Mouse (Mus musculus) hindbrain, embryonic 12.5 days (tissue): ENCODE results near the gene Lmnb2. TPM values are rescaled to one million over a fixed set of nuclear protein-coding genes. Genes with fewer than 3 reads are reported as not detected.

Experiments
- ATAC-seq: fragments of 200-750 bp; cut with Nextera tagmentation; 2 replicates; pipeline ENCODE4 v1.8.0; 2017; ENCODE audit warnings: moderate TSS enrichment; ENCODE audit not compliant: low FRiP score
- H3K27ac ChIP-seq: fragments of 300-500 bp; sonication (generic); 2 replicates; pipeline ENCODE4 v1.5.1; 2016; ENCODE audit warnings: mild to moderate bottlenecking
- H3K27me3 ChIP-seq: fragments of 300-500 bp; sonication (generic); 2 replicates; pipeline ENCODE4 v1.6.1; 2016; ENCODE audit warnings: mild to moderate bottlenecking
- H3K36me3 ChIP-seq: fragments of 300-500 bp; sonication (generic); 2 replicates; pipeline ENCODE4 v1.6.1; 2016; ENCODE audit warnings: mild to moderate bottlenecking
- H3K4me1 ChIP-seq: fragments of 300-500 bp; sonication (generic); 2 replicates; pipeline ENCODE4 v1.6.1; 2016
- H3K4me2 ChIP-seq: fragments of 300-500 bp; sonication (generic); replicated peaks from 2 replicates; pipeline ENCODE4 v1.6.1; 2016; ENCODE audit warnings: mild to moderate bottlenecking
- H3K4me3 ChIP-seq: fragments of 300-500 bp; sonication (generic); 2 replicates; pipeline ENCODE4 v1.5.1; 2016; ENCODE audit warnings: mild to moderate bottlenecking
- H3K9ac ChIP-seq: fragments of 300-500 bp; sonication (generic); 2 replicates; pipeline ENCODE4 v1.6.1; 2016; ENCODE audit warnings: mild to moderate bottlenecking, moderate library complexity
- H3K9me3 ChIP-seq: fragments of 300-500 bp; sonication (generic); replicated peaks from 2 replicates; pipeline ENCODE4 v1.6.1; 2016; ENCODE audit warnings: mild to moderate bottlenecking
- WGBS: fragments of 180-500 bp; shearing (Covaris S2); methylation state at CpG from one replicate; pipeline ENCODE4 v1.1.7; 2016; 5-methylcytosine and 5-hydroxymethylcytosine counted together
- polyA plus RNA-seq: library from polyadenylated mRNA; unstranded; fragments of >200 nt; fragmentation: Nextera tagmentation; extraction: Ambion mirVana; gene quantifications from 2 replicates; pipeline ENCODE4 v1.2.1, GENCODE M21; 2016

Lmnb2 gene
- polyA plus RNA-seq, 1 experiment from 2014 or later = 56.8 TPM

- no peak overlapping the region for H3K9ac ChIP-seq
- no peaks in the 10 kb centered on the region for H3K36me3 ChIP-seq
- 59% methylated on average over 8 of the region's 8 CpGs for WGBS
- no peak overlapping the region for H3K27ac ChIP-seq
- H3K4me2 ChIP-seq = no peak overlapping the region
- peaks cover 26% of the 10 kb centered on the region for H3K4me1 ChIP-seq
- H3K27me3 ChIP-seq = peaks cover 22% of the 10 kb centered on the region
- ATAC-seq = no peak
- H3K9me3 ChIP-seq = no peaks in the 10 kb centered on the region
- no peak overlapping the region for H3K4me3 ChIP-seq
Measured at GRCm38 (mm10) chr10:80942919-80943318, 24.9 kb upstream of the Lmnb2 start.

DNA sequence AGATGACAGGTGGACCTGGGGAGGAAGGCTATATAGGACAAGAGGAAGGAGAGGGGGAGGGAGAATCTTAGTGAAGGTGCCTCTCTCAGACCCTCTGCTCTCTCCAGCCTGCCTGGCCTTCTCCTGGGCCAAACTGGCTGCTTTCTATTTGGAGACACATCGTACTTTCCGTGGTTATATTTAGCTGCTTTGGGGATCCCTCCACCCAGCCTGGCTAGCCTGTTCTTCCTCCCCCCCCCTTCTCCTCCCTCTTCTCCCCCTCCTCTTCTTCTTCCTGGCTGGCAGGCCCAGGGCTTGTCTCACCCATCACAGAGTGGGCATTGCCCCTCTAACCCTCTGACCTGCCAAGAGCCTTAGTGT, 22.9 kb upstream of the Lmnb2 start:
- Histone ChIP-seq H3K27ac (no peak overlapping the region), H3K36me3 (no peaks in the 10 kb centered on the region), H3K4me2 (no peak overlapping the region), H3K4me3 (no peak overlapping the region), H3K9ac (no peak overlapping the region), H3K27me3 (peaks cover 42% of the 10 kb centered on the region), H3K4me1 (peaks cover 46% of the 10 kb centered on the region), H3K9me3 (no peaks in the 10 kb centered on the region)
- 68% methylated on average over 2 of the region's 2 CpGs for WGBS
- no peak for ATAC-seq

DNA sequence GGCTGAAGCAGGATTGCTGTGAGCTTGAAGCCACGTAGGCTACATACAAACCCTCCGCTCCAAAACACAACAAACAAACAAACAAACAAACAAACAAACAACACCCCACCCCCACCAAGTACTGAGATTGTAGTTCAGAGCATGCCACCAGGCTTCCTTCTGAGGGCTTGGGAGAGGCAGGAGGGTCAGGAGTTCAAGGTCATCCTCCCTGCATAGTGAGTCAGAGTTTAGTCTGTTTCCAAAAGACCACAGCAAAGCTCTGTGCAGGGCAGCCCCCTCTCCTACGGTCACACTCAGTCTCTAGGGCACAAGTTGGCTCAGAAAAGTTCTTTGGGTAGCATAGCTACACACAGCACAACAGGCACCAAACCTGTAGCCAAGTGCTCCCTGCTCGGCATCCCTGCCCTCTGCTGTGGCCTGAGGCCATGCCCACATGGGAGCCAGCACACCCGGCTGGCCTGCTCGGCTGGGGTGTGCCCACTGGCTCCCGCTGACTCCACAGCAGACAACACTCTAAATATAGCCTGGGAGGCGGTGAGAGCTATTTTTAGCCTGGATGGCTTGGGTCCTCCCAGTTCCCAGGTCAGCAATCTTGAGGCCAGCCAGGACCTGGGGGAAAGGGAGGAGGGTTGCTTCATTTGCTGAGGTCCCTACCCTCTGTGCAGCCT, 22.4 kb upstream of the Lmnb2 start:
- H3K9ac ChIP-seq = no peak overlapping the region
- 46% methylated on average over 8 of the region's 8 CpGs for WGBS
- H3K27ac ChIP-seq = no peak overlapping the region
- H3K27me3 ChIP-seq = peaks cover 47% of the 10 kb centered on the region
- ATAC-seq = no peak
- H3K4me2 ChIP-seq = peak overlapping the region; percentile 70
- no peak overlapping the region for H3K4me3 ChIP-seq
- peaks cover 51% of the 10 kb centered on the region for H3K4me1 ChIP-seq
- no peaks in the 10 kb centered on the region for H3K36me3 ChIP-seq
- H3K9me3 ChIP-seq = no peaks in the 10 kb centered on the region

DNA sequence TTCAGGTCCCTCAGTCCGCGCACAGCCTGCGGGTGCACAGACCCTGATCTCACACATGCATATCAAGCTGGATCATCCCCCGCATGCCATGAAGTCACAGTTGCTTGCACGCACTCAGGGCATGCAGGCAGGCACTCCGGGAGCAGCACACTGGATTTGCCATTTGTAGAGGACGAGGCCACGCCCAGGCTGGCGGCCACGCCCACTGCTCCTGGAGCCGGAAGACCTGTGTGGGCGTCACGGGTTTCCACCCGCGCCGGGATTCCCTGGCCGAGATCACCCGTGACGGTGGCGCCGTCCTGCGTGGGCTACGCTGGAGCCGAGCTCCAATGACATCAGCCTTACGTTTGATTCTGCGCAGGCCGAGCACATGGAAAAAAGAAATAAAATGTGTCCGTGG, 21.6 kb upstream of the Lmnb2 start:
- Histone ChIP-seq H3K36me3 (no peaks in the 10 kb centered on the region), H3K4me2 (peak overlapping the region; percentile 70), H3K27me3 (peaks cover 55% of the 10 kb centered on the region), H3K4me3 (peak overlapping the region; percentile 34), H3K9me3 (no peaks in the 10 kb centered on the region), H3K27ac (peak overlapping the region; percentile 52), H3K9ac (peak overlapping the region; percentile 49), H3K4me1 (peaks cover 55% of the 10 kb centered on the region)
- WGBS = 7% methylated on average over 28 of the region's 28 CpGs
- peak; percentile 48 for ATAC-seq

- WGBS = 8% methylated on average over 15 of the region's 15 CpGs
- peaks cover 61% of the 10 kb centered on the region for H3K4me1 ChIP-seq
Measured at GRCm38 (mm10) chr10:80938831-80939550, 20.9 kb upstream of the Lmnb2 start.

DNA sequence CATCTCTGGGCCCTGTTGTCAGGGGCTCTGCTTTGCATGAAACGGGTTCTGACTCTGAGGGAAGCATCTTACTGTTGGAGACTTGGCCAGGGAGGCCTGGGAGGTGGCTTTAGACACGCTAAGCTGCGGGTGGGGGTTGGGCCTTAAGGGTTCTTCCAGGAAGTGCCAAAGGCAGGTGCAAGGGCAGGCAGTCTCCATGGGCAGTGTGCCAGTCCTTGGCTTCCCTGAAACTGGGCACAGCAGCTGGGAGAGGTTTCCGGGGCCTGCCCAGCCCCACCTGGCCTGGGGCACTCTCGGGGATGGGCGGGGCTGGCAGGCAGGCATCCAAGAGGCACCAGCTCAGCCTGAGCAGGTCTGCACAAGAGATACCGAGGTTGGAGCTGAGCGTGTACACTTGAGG, 19.6 kb upstream of the Lmnb2 start:
- Histone ChIP-seq H3K4me1 (peaks cover 75% of the 10 kb centered on the region), H3K4me3 (no peak overlapping the region), H3K4me2 (no peak overlapping the region), H3K36me3 (no peaks in the 10 kb centered on the region), H3K27me3 (peaks cover 71% of the 10 kb centered on the region), H3K27ac (peak overlapping the region; percentile 52; the same call in 1 of the 2 replicates), H3K9me3 (no peaks in the 10 kb centered on the region), H3K9ac (no peak overlapping the region)
- WGBS = 30% methylated on average over 8 of the region's 8 CpGs
- no peak for ATAC-seq

More at GRCm38 (mm10) chr10:80938831-80939550, 20.9 kb upstream of the Lmnb2 start:
- Histone ChIP-seq H3K9ac (peak overlapping the region; percentile 49), H3K27me3 (peaks cover 62% of the 10 kb centered on the region), H3K27ac (peak overlapping the region; percentile 66), H3K9me3 (no peaks in the 10 kb centered on the region), H3K4me3 (peak overlapping the region; percentile 34), H3K4me2 (peak overlapping the region; percentile 70), H3K36me3 (no peaks in the 10 kb centered on the region)
- ATAC-seq = peak; percentile 59

DNA sequence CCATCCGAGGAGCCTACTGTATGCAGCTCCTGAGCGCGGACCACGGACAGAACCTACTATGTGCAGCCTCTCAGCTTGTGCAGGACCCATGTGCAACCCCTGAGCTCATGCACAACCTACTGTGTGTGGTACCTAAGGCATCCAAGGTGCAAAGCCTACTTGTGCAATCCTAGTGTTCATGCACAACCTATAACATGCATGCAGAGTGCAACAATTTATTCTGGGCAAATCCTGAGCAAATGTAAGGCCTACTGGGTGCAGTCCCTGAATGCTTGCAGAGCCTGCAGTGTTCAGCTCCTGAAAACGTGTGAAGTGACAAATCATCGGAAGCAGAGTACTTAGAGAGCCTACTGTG, 18.7 kb upstream of the Lmnb2 start:
- H3K4me1 ChIP-seq = peaks cover 83% of the 10 kb centered on the region
- WGBS = 16% methylated on average over 6 of the region's 6 CpGs
- H3K4me3 ChIP-seq = peak overlapping the region; percentile 29
- no peaks in the 10 kb centered on the region for H3K9me3 ChIP-seq
- peaks cover 76% of the 10 kb centered on the region for H3K27me3 ChIP-seq
- no peaks in the 10 kb centered on the region for H3K36me3 ChIP-seq
- H3K27ac ChIP-seq = no peak overlapping the region; the same call in 1 of the 2 replicates
- ATAC-seq = no peak
- H3K4me2 ChIP-seq = peak overlapping the region; percentile 51
- peak overlapping the region; percentile 54 for H3K9ac ChIP-seq

- Histone ChIP-seq H3K27ac (peak overlapping the region; percentile 78), H3K9me3 (no peaks in the 10 kb centered on the region), H3K4me2 (peak overlapping the region; percentile 51), H3K9ac (peak overlapping the region; percentile 54), H3K27me3 (peaks cover 78% of the 10 kb centered on the region), H3K4me3 (peak overlapping the region; percentile 29), H3K36me3 (no peaks in the 10 kb centered on the region), H3K4me1 (peaks cover 89% of the 10 kb centered on the region)
- 1% methylated on average over 37 of the region's 37 CpGs for WGBS
- peak; percentile 33; the same call in 1 of the 2 replicates for ATAC-seq
Measured at GRCm38 (mm10) chr10:80936135-80936809, 18.2 kb upstream of the Lmnb2 start.

DNA sequence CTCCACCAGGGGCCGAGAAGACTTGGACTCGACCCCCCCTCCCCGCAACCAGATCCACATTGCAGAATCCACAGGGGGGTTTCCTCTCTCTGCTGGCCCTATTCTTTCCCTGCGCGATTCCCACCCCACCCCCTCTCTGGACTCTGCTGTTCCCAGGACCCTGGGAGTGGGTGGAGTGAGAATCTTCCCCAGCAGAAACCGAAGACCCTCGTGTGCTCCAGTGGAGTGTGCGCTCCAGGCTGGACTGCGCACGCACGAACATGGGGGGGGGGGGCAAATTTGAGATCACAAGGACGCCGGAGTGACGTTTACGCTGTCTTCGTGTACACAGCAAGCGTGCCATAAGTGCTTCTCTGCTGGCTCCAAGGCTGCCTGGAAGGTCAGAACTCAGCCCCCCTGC, 17.7 kb upstream of the Lmnb2 start:
- no peak for ATAC-seq
- Histone ChIP-seq H3K4me1 (peaks cover 93% of the 10 kb centered on the region), H3K4me2 (peak overlapping the region; percentile 51), H3K9me3 (no peaks in the 10 kb centered on the region), H3K27ac (peak overlapping the region; percentile 78), H3K9ac (no peak overlapping the region), H3K27me3 (peaks cover 79% of the 10 kb centered on the region), H3K36me3 (no peaks in the 10 kb centered on the region), H3K4me3 (peak overlapping the region; percentile 29; the same call in 1 of the 2 replicates)
- WGBS = 5% methylated on average over 17 of the region's 17 CpGs

DNA sequence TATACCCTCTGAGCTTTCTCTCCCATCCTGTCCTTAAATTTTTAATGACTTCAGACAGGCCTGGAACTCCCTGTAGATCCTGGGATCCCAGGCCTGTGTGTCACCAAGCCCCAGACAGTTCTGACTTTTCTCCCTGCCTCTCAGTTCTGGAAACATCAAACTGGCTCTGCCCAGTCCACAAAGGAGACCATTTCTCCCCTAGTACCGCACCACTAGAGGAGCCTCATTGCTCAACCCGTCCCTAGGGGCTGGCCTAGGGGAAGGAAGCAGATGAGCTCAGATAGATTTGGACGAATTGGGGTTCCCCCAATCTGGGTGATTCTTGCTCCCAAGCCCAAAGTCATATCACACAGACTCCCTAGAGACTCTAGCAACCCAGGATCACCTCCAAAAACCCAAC, 17.2 kb upstream of the Lmnb2 start:
- Histone ChIP-seq H3K4me2 (peak overlapping the region; percentile 51), H3K36me3 (no peaks in the 10 kb centered on the region), H3K27me3 (peaks cover 83% of the 10 kb centered on the region), H3K9ac (no peak overlapping the region), H3K27ac (no peak overlapping the region), H3K9me3 (no peaks in the 10 kb centered on the region), H3K4me1 (peaks cover 94% of the 10 kb centered on the region), H3K4me3 (0 out of 2 replicates have a peak overlapping the region, but pooled peaks have one; percentile 29)
- 2% methylated on average over 3 of the region's 3 CpGs for WGBS
- ATAC-seq = no peak

- Histone ChIP-seq H3K36me3 (no peaks in the 10 kb centered on the region), H3K4me3 (no peak overlapping the region), H3K27me3 (peaks cover 85% of the 10 kb centered on the region), H3K9ac (no peak overlapping the region), H3K27ac (no peak overlapping the region), H3K9me3 (no peaks in the 10 kb centered on the region), H3K4me2 (0 out of 2 replicates have a peak overlapping the region, but pooled peaks have one; percentile 35), H3K4me1 (peaks cover 90% of the 10 kb centered on the region)
- WGBS = 35% methylated on average over 14 of the region's 14 CpGs
- ATAC-seq = no peak
Measured at GRCm38 (mm10) chr10:80934136-80934985, 16.3 kb upstream of the Lmnb2 start.
